Mouse (Mus musculus) v-Abl transformed pro-B cells (cell line): ENCODE results near the gene Kcnab2.

ENCODE experiments used
- in situ Hi-C, 2 experiments: fragments of 400-800 bp; cut with MboI; formaldehyde crosslinking; loops; one replicate each; pipeline ENCODE4 v1.15.1; 2025; ENCODE audit not compliant: unreplicated experiment in 2 of 2

Gene Kcnab2

GRCm38 (mm10) chr4:152477466-152478223 lies at the start of gene Kcnab2:
Gene Kcnab2 (minus strand): TSS chr4:152477871.
- in situ Hi-C loops, result loop anchor here (5.0 kb wide), 3 partner anchors 40 to 155 kb away; partner anchors contain the start of gene Rpl22 (in 1 of the 2)

GRCm38 (mm10) chr4:152520083-152520482 lies 42.4 kb upstream of the Kcnab2 start:
- in situ Hi-C loops, result loop anchor here in 1 of 2 experiments (25.0 kb wide), 1 partner anchor 1692 kb away; no protein-coding TSS in a partner anchor

GRCm38 (mm10) chr4:152519106-152519505 lies 41.4 kb upstream of the Kcnab2 start:
- in situ Hi-C loops, result loop anchor here in 1 of 2 experiments (25.0 kb wide), 1 partner anchor 1693 kb away; no protein-coding TSS in a partner anchor

GRCm38 (mm10) chr4:152514884-152515283 lies 37.2 kb upstream of the Kcnab2 start:
- in situ Hi-C loops, result loop anchor here in 1 of 2 experiments (25.0 kb wide), 1 partner anchor 1697 kb away; no protein-coding TSS in a partner anchor

GRCm38 (mm10) chr4:152512221-152512925 lies 34.7 kb upstream of the Kcnab2 start:
- in situ Hi-C loops, result loop anchor here in 1 of 2 experiments (25.0 kb wide), 1 partner anchor 1700 kb away; no protein-coding TSS in a partner anchor

- in situ Hi-C loops, result loop anchor here (5.0 to 10.0 kb wide), 4 partner anchors 150 to 320 kb away; partner anchors contain the start of gene Acot7 (in 1 of the 2)
Measured at GRCm38 (mm10) chr4:152494360-152494879, 16.7 kb upstream of the Kcnab2 start.

- in situ Hi-C loops, result loop anchor here (5.0 to 10.0 kb wide), 4 partner anchors 147 to 317 kb away; partner anchors contain the start of gene Acot7 (in 1 of the 2)
Measured at GRCm38 (mm10) chr4:152491250-152491899, 13.7 kb upstream of the Kcnab2 start.

GRCm38 (mm10) chr4:152490311-152490710 lies 12.6 kb upstream of the Kcnab2 start:
- in situ Hi-C loops, result loop anchor here (5.0 to 10.0 kb wide), 4 partner anchors 146 to 316 kb away; partner anchors contain the start of gene Acot7 (in 1 of the 2)

GRCm38 (mm10) chr4:152488046-152488445 lies 10.4 kb upstream of the Kcnab2 start:
- in situ Hi-C loops, result loop anchor here in 1 of 2 experiments (5.0 kb wide), 1 partner anchor 316 kb away; no protein-coding TSS in a partner anchor

- in situ Hi-C loops, result no loop called here
Measured at GRCm38 (mm10) chr4:152480426-152480825, 2.8 kb upstream of the Kcnab2 start.

- in situ Hi-C loops, result loop anchor here (5.0 kb wide), 3 partner anchors 41 to 156 kb away; partner anchors contain the start of gene Rpl22 (in 1 of the 2)
Measured at GRCm38 (mm10) chr4:152478224-152478567, 525 bp upstream of the Kcnab2 start.

GRCm38 (mm10) chr4:152477106-152477465 lies 585 bp downstream of the Kcnab2 start:
- in situ Hi-C loops, result loop anchor here (5.0 kb wide), 3 partner anchors 40 to 155 kb away; partner anchors contain the start of gene Rpl22 (in 1 of the 2)

GRCm38 (mm10) chr4:152476427-152477023 lies 1.1 kb downstream of the Kcnab2 start, which contains the start of gene Nphp4:
Gene Nphp4 (plus strand): TSS chr4:152476706.
- in situ Hi-C loops, result loop anchor here (5.0 kb wide), 3 partner anchors 39 to 154 kb away; partner anchors contain the start of gene Rpl22 (in 1 of the 2)

GRCm38 (mm10) chr4:152475941-152476340 lies 1.7 kb downstream of the Kcnab2 start:
- in situ Hi-C loops, result loop anchor here (5.0 kb wide), 3 partner anchors 39 to 154 kb away; partner anchors contain the start of gene Rpl22 (in 1 of the 2)

GRCm38 (mm10) chr4:152467951-152468350 lies 9.7 kb downstream of the Kcnab2 start:
- in situ Hi-C loops, result no loop called here

- in situ Hi-C loops, result no loop called here
Measured at GRCm38 (mm10) chr4:152466601-152467000, 11.1 kb downstream of the Kcnab2 start.

- in situ Hi-C loops, result no loop called here
Measured at GRCm38 (mm10) chr4:152465116-152465515, 12.6 kb downstream of the Kcnab2 start.

GRCm38 (mm10) chr4:152463147-152463546 lies 14.5 kb downstream of the Kcnab2 start:
- in situ Hi-C loops, result no loop called here

- in situ Hi-C loops, result no loop called here
Measured at GRCm38 (mm10) chr4:152462516-152462915, 15.2 kb downstream of the Kcnab2 start.
